Mouse (Mus musculus) brain, adult 2 months (tissue): ENCODE results near the gene Pitx1.

Experiments
- DNase-seq: peaks from one replicate; pipeline ENCODE4 v3.0.0; 2011; ENCODE audit warnings: low read depth, low spot score

Gene Pitx1

DNA sequence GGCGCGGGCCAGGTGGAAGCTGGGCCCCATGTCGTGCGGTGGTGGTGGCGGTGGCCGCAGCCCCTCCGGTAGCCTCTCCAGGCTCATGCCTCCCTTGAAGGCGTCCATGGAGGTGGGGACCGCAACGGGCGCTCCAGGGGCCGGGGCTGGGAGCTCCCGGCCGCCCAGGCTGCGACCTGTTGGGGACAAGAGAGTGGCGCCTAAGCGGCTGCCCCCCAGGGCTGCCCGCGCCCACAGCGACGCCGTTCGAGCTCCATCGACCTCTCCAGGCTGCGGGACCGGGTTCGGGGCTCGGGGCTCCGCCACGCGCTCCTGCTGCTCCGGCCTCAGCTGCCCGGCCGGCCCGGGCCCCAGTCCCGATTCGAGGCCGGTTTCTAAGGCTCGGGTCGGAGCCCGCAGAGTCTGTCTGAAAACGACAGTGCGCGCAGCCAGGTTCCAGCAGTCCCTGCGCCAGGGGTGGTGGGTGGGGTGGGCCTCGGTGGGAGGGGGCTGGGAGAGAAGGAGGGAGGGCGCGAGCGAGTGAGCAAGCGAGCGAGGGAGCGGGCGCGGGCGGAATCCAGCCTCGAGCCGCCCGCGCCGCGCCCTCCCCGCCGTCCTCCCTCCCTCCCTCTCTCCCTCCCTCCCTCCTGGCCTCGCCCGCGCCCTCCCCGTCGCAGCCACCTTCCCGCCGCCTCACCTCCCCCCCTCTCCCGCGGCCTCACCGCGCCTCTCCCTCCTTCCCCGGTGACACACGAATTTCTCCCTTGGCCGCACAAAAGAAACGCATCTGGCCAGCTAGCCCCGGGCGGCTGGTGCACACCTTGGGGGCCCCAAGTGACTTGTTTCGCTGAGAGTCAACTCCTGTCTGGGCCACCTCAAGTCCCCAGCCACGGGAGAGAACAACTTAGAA, 4.9 kb downstream of the Pitx1 start:
- no peak for DNase-seq

DNA sequence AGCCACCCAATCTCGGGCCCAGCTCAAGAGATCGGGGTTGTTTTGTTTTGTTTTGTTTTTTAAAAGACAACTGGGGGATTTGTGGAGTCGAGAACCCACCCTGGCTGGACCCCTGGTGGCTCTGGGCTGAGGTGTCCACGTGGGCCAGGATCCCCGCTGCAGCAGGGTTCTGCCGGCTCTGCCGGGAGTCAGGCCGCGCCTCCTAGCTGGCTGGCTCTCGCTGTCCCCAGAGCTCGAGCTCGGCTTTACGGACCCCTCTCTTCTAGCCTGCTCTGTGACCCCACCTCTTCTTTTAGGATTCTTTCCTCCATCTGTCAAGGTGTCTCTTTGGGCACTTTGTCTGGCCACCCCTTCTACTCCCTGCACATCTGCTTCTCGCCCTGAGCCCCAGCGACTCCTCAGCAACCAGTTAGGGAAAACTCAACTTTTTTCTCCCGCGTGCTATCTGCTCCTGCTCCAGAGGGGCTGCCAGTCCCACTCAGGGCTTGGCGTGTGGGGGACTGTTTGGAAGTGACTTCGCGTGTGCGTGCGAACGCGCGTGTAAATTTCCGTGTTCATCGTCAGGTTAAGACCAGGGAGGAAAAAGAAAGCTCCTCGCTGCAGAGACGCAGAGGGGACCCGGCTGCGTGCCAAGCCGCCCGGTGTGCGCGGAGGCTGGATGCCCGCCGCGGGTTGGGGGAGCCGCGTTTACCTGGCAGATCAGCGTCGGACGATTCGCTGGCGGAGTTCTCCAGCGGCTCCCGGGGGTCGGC, 5.7 kb downstream of the Pitx1 start:
- DNase-seq, result no peak

DNA sequence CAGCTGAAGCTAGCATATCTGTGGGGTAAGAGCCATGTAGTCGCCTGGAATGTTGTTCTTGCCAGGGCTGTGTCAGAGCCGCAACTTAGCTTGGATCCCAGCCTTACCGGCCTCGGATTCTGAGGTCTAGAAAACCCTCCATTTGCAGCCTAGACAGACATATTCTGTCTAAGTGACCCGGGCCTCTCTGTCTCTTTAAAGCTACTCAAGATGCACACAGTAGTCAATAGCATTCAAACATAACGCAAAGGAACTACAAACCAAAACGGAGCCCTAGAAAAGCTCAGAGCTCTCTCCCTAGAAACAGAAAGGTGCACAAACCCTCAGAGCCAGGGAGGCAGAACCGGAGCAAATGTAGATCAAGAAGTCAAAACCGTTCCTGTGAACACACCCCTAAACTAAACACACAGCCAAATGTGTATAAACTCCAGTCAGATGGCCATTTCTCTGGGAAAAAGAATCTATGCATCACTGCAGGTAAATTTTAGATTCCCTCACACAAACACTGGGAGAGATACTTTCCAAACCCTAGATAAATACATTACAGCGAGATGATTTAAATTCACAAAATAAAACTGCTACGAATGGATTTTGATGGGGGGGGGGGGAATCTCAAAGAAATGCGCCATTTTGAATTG, 6.9 kb downstream of the Pitx1 start:
- no peak for DNase-seq

DNA sequence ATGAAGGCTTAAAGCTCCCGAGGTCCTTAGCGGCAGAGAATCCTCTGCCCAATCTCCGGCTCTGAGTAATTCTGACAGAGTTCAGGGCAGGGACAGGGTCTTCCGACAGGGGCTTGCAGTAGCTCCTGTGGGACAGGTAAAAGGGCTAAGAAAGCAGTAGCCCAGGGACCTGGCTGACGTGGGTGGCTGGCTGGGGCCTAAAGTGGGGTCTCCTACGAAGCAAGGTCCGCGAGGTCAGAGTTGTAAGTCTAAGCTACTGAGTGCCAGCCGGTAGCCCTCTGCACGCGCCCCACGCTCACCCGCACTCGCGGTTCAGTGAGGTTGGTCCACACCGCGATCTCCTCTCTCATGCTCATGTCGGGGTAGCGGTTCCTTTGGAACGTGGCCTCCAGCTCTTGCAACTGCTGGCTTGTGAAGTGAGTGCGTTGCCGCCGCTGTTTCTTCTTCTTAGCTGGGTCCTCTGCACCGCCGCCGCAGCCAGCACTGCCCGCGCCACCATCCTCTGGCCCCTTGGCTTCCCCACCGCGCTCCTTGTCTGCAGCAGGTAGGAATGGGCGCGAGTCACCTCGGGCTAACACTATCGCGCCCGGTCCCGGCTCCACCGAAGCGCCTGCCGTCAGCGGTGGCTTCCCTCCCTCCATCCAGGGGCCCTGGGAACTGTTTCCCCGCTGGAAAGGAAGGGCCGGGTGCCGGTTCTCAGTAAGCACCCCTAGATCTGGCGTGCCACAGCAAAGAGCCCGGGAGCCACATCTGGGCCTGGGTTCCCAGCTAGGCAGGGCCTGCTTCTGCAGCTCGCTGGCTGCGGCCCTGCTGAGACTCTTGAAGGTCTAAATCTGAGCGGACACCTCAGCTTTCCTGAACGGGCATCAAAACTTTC, 7.6 kb downstream of the Pitx1 start:
- no peak for DNase-seq

DNA sequence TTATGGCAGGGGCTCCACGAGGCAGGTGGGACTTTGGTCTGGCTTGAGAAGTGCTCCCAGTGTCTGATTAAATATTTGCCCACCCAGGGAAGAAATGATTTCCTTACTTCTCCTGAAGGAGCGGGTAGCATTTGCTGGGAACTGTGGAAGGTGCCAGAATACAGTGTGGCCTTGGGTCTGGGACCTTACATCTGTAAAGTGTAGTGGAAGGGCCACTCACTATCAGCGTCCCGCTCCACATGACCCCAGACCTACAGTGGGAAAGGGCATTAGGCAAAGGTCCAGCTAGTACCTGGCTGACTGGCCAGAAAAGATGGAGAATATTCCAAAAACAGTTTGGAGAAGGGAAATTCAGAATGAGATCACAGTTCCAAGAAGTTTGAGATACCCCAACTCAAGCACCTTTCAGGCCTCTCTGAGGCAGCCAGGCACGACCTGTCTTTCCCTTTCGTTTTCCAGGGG, 8.3 kb downstream of the Pitx1 start:
- DNase-seq, result no peak

DNA sequence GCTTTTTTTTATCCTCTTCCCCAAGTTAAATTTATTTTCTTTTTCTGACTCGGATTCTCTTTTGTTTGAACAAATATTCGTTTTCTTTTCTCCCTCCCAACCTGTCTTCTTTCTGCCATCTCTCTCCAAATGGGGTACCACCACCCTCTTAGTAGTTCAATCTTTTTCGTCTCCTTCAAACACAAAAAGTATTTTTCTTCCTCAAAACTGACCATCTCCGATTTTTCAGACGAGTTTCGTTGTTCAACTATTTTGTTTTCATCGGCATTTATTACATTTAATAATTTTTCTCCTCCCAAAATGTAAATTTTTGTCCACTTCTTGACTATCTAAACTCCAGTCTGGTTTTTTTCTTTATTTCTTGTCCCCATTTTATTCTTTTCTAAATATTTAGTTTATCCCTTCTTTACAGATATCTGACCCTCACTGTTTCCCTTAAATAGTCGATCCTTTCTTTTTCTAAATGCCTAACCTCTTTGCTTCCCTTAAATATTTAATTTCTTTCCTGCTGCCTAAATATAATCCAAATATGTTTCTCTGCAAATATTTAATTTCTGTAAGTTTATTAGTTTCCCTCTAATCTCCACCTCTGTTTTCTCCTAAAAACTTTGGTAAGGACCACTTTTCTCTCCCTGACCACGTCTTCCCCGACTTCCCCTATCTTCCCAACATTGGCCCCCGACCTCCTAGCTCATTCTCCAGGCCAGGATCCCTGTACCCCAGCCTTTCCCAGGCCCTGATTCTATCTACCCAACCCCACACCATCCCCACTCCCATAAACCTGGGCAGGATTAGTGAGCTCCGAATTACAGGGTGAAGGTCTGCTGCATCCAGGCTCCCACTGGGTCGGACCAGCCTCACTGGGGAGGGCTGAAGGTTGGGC, 9.0 kb downstream of the Pitx1 start:
- DNase-seq, result no peak

DNA sequence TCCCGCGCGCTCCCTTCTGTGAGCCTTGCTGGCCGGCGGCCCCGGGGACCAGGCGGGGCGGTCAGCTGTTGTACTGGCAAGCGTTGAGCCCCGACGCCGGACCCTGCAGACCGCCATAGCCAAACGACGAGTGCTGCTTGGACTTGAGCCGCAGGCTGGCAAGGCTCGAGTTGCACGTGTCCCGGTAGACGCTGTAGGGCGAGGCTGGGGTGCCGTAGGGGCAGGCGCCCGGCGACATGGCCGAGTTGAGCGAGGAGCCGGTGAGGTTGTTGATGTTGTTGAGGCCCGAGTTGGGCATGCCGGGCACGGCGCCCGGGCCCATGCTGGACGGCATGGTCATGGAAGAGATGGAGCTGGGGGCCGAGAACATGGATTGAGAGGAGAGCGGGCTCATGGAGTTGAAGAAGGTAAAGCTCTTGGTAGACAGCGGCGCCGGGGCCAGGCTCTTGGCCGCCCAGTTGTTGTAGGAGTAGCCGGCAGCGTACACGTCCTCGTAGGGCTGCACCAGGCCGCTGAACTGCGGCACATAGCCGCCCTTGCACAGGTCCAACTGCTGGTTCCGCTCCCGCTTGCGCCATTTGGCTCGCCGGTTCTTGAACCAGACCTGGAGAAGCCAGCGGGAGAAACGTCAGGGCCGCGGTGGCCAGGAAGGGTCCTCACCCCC, 9.9 kb downstream of the Pitx1 start:
- no peak for DNase-seq

DNA sequence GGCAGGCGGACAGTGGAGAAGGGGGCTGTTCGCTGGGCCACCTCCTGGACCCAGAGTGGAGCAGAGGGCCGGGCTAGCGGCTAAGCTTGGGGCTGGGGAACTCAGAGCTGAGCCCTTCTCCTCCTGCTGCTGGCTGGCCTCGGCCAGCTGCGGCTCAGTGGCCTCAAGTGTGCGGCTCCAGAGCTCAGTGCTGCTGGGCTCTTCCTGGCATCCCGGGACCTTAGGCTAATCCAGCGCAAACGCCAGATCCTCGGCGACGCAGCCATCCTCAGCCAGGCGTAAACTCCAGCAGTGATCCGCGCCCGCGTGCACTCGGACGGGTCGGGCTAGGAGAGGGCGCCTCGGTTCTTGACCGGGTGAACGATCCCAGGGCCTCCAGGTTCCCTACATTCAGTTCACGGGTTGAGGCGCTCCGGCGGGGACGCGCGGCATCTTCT, 10.7 kb downstream of the Pitx1 start:
- DNase-seq, result no peak

DNA sequence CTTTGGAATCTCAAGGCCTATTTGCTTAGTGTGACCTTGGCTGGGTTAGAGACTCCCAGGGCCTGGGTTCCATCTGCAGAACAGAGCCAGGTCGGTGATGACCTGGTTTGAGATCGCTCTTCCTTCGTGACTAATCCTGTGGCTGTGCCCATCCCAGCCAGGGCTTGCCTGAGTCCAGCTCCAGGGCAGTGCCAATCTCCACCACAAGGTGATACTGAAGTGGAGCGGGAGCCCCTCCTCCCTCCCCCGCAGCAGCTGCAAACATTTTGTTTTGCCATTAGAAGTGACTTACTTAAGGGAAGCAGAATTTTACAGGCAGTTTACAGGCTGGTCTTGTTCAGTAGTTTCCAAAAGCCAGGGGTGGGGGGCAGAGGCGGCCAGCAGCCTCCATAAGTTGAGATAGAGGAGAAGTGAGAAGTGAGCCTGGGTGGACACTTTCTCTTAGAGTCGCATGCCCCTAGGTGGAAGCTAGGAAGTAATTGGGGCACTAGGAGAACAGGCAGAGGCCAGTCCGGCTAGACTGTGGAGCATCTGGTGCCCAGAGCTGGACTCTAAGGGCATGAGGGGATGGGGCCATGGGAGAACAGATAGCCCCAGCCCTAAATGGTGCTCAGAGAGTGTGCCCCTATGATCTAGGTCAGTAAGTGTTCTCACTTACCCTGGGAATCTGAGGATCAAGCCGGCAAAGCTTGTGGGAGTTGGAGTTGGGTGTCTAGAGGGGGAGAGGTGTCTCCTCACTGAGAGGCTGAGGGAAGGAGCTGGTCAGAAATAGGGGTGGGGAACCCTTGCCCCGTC, 11.6 kb downstream of the Pitx1 start:
- no peak for DNase-seq

DNA sequence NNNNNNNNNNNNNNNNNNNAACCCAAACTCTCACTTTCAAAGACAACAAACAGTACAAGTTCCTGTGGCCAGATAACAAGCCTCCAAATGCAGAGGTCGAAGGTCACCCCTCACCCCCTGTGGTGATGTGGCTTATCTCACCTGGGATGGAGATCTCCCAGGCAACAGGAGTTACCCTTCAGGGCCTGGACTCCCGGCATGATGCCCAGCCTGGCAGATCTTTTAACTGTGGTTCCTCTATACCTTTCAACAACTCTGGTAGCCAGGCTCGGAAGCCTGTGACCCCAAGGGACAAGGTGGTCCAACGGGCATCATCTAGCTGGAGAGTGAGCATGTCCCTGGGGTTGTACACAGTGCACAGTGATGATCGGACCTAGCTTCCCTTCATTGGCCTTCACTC, 13.5 kb downstream of the Pitx1 start:
- DNase-seq, result no peak

DNA sequence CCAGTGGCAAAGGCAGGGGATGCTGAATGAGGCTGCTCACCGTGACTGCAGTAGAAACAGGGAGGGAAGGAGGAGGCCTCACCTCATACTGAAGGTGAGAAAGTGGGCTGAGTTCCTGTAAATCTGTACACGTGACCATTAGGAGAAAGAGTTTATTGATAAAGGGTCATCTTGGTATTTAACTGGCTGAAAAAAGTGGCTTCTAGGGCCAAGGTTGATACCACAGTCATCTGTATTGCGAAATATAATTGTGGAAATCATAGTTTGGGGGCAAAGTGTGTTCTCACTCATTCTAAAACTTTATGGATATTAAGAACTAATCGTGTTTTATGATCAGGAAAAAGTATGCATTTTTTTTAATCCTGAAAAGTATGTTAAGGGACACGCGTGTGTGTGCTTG, 21.2 kb downstream of the Pitx1 start:
- no peak for DNase-seq

DNA sequence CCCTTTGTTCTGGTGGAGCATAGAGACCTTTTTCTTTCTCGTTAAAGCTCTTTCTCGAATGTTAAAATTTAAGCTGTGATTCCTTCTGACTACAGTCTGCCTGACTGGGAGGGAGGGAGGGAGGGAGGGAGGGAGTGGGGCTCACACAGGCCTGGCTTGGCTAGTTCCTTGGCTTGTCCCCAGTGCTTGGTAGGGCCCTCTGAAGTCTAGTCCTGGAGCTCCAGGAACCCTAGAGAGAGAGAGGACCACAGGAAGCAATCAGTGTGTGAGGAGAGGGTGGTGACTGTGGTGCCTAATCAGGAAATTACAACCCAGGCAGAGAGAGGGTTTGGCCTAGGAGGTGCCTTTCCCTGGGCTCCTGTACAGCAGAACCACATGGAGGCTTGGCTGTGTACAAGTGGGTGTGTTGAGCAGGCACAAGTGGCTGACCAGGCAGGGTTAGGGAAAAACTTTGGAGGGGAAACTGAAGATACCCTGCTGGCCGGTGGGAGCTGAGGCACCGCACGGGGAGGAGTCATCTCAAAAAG, 22.4 kb downstream of the Pitx1 start:
- DNase-seq, result no peak

DNA sequence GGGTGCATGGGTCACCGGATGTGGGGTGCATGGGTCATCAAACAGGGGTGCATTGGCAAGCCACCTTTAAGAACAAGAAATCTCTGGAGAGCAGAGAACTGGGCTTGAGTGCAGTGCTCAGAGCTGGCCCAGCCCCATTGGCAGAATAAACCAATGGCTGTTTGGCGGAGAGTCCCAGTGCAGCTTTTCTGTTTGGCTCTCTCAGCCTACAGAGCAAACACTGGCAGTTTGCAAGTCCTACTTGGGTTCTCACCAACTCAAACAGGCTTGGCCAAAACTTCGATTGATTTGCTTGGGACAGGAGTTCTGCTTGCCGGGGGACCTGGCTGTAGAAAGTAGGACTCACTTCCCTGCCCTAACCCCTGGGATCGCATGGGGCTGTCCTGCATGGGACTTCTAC, 25.0 kb downstream of the Pitx1 start:
- DNase-seq, result no peak

DNA sequence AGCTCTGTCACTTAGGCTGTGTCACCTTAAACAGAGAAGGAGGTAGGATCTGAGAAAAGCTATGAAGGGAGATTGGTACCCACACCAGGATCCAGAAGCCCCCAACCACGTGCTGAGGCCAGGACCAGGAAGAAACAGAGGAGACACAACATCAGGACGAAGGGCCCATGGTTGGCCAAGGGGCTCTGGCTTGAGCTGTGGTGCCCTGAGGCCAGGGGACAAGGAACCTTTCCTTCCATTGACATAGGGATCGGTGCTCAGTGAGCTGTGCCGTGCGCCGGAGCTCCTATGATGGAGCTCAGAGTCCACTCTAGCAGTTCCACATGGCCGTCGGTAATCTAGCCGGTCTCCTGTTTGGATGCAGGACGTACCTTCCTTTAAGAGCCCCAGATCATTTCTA, 26.3 kb downstream of the Pitx1 start:
- DNase-seq, result no peak

DNA sequence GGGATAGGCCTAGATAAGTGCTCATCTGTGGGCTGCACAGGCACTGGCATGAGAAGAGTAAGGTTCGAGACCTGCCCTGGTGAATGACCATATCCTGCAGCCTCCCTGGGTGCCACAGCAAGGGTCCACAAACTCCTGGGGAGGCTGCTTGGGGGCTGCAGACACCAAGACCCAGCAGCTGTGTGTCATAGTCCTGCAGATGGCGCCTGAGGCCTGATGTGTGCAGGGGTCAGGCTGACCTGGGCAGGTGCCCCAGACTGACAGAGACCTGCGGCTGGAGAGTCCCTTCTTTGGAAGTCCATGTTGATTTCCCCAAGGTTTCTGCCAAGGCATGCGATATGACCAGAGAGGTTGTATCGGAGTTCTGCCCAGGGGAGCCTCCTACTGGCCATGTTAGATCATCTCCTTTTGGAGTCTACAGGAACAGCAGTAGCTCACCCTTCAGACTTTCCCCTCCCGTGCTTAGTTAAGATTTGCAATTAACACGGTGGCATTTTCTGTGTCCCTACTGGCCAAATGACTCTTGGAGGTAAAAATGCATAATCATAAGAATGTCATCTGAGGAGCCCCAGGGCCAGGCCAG, 26.9 kb downstream of the Pitx1 start:
- DNase-seq, result no peak

DNA sequence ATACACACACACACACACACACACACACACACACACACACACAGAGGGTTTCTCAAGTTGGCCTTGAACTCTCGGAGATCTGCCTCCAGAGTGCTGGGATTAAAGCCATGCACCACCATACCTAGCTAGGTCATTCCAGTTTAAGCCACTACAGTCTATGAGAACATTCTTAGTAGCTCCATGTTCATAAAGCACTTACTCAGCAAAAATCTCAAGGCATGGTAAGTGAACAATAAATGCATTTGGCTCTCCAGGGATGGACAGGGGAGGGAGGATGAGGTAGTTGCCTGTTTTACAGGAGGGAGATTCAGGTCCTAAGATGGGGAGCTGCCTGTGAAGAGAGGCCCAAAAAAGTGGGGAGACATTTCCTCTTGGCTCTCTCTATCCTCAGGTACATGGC, 32.0 kb downstream of the Pitx1 start:
- no peak for DNase-seq

DNA sequence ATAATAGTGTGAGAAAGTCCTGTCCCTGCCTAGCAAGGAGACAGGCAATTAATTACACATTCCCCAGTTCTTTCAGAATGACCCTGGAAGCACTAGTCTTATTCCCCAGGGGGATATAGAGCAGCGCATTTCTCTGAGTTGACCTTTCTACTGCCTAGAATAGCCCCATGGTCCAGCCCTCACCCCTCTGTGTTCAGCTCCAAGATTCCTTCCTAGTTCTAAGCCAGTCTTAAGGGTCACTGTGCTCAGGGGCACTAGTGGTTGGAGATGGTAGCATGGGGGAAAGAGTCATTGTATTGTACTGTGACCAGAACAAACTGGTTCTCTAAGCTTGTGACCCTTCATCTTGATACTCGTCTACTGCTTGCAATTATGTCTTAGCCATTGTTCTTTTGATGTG, 34.7 kb downstream of the Pitx1 start:
- no peak for DNase-seq

DNA sequence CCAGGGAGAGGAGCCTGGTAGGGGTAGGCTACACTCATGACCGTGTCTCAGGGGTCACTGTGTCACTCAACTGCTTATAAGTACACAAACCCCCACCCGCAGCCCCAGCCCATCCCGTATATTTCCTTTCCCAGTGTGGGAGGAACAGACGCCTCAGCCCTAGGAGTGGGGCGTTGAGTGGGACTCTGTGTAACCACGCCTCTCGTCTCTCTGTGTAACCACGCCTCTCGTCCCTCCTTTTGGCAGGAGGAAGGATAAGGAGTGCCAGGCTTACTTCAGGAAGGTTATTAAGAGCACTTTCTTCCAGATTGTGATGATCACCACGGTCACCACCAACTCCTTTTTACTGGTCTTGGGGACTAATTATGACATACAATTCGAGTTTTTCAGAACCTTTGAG, 49.9 kb downstream of the Pitx1 start:
- DNase-seq, result no peak
